Mouse (Mus musculus): ENCODE measurements around the gene Dab1. TPM values are rescaled to one million over a fixed set of nuclear protein-coding genes. Genes with fewer than 3 reads are reported as not detected.

The Dab1 gene
- polyA plus RNA-seq, 1 experiment from 2014 or later, result 106 TPM

DNA sequence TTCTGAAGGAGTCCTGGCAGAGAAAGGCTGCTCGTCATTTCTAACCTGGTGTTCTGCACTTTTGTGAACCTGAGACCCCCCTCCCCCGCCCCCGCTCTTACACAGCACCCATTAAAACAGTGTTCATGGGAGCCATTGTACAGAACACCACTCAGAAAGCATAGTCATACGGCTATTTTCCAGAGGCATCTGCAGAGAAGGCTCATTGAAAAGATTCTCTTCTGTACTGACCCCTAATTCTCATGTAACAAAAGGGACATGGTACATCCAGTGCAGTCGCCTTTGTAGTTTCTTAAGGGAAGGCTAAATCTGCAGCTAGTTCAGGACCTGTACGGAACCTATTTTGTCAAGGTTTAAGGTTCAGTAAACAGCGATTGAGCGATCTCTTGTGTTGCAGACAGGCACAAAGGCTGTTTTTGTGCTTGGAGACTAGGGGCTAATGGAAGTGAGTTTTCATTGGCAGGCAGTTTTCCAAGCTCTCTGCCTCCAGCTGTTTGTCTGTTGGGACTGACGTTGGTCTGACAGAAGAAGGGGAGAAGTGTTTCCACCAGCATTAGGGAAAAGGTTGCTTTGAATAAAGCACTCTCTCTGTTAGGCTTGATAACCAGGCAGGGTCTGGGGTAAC lies 780.1 kb downstream of the Dab1 start:
- Histone ChIP-seq H3K4me1 (ENCODE audit: control insufficient read depth, insufficient read depth, low read length) (peaks cover 18% of the 10 kb centered on the region), H3K27me3 (replicated peaks; ENCODE audit: control insufficient read depth, insufficient read depth, low read length) (no peaks in the 10 kb centered on the region), H3K4me2 (ENCODE audit: low read length) (peak overlapping the region; percentile 10; the same call in 1 of the 2 replicates), H3K4me3 (ENCODE audit: low read depth, low read length) (no peak overlapping the region), H3K9ac (ENCODE audit: low read length) (peak overlapping the region; percentile 29; the same call in 1 of the 2 replicates), H3K9me3 (replicated peaks; ENCODE audit: control insufficient read depth, low read length) (no peaks in the 10 kb centered on the region), H3K36me3 (ENCODE audit: control insufficient read depth, insufficient read depth, low read length) (no peaks in the 10 kb centered on the region), H3K27ac (ENCODE audit: low read depth, low read length) (peak overlapping the region; percentile 71; the same call in 1 of the 2 replicates)
- DNase-seq (ENCODE audit: low spot score) (peak; percentile 86), ATAC-seq (peak; percentile 69)
- WGBS, result 5% methylated on average over 9 of the region's 9 CpGs

DNA sequence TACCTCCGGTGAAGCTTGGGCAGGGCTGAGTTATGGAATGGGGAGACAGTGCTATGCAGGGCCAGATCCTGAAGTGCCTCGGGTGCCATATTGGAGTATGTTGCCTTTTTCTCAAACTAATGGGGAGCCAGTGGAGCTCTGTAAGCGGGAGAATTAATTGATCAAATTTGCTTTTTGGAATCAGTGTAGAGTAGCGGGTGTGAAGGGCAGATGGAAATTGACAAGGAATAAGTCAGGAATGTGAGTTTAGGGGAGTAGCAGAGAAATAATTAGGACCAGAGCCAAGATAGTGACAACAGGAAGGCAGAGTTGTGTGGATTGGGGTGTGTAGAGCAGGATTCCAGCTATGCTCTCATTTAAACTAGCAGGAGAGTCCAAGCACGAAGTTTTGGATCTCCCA lies 784.9 kb downstream of the Dab1 start:
- ATAC-seq, result peak; percentile 45; the same call in 1 of the 2 replicates

GRCm38 (mm10) chr4:104410922-104411321 lies 791.8 kb downstream of the Dab1 start:
- 0 out of 2 replicates have a peak, but pooled peaks cover 4% of the 10 kb centered on the region for H3K4me1 ChIP-seq (ENCODE audit: control insufficient read depth, insufficient read depth, low read length)
- 94% methylated on average over 6 of the region's 6 CpGs for WGBS
- no peak overlapping the region for H3K27ac ChIP-seq (ENCODE audit: low read depth, low read length)
- H3K4me3 ChIP-seq (ENCODE audit: low read depth, low read length), result no peak overlapping the region
- no peak for DNase-seq (ENCODE audit: low spot score)
- no peak overlapping the region for H3K4me2 ChIP-seq (ENCODE audit: low read length)
- no peak for ATAC-seq
- no peaks in the 10 kb centered on the region for H3K9me3 ChIP-seq (replicated peaks; ENCODE audit: control insufficient read depth, low read length)
- no peak overlapping the region for H3K9ac ChIP-seq (ENCODE audit: low read length)
- no peaks in the 10 kb centered on the region for H3K27me3 ChIP-seq (replicated peaks; ENCODE audit: control insufficient read depth, insufficient read depth, low read length)
- no peaks in the 10 kb centered on the region for H3K36me3 ChIP-seq (ENCODE audit: control insufficient read depth, insufficient read depth, low read length)

More for the DNA sequence above, 784.9 kb downstream of the Dab1 start:
- no peaks in the 10 kb centered on the region for H3K27me3 ChIP-seq (replicated peaks; ENCODE audit: control insufficient read depth, insufficient read depth, low read length)
- peak; percentile 60 for DNase-seq (ENCODE audit: low spot score)
- no peak overlapping the region for H3K4me2 ChIP-seq (ENCODE audit: low read length)
- no peak overlapping the region for H3K27ac ChIP-seq (ENCODE audit: low read depth, low read length)
- peaks cover 14% of the 10 kb centered on the region for H3K4me1 ChIP-seq (ENCODE audit: control insufficient read depth, insufficient read depth, low read length)
- H3K36me3 ChIP-seq (ENCODE audit: control insufficient read depth, insufficient read depth, low read length), result no peaks in the 10 kb centered on the region
- H3K4me3 ChIP-seq (ENCODE audit: low read depth, low read length), result no peak overlapping the region
- no peak overlapping the region for H3K9ac ChIP-seq (ENCODE audit: low read length)
- WGBS, result 73% methylated on average over 5 of the region's 5 CpGs
- H3K9me3 ChIP-seq (replicated peaks; ENCODE audit: control insufficient read depth, low read length), result no peaks in the 10 kb centered on the region

DNA sequence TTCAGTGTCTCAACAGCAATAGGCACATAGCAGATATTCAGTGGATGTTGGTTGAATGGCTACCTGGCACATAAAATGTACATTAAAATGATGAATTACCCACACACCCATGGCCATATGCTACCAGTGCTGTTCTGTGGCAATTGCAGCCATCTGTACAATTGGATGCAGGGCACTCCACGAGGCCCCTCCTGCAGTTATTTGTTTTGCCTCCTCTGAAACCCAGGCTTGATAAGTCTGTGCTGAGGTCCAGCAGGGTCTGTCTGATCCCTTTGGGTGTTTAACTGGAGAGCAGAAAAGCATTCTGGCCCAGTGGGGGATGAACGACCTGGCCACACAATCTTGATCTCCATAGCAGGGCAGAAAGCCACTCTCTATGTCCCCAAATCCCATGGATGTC lies 796.3 kb downstream of the Dab1 start:
- DNase-seq (ENCODE audit: low spot score), result no peak
- WGBS, result 17% methylated on average over 2 of the region's 2 CpGs
- H3K9me3 ChIP-seq (replicated peaks; ENCODE audit: control insufficient read depth, low read length), result no peaks in the 10 kb centered on the region

GRCm38 (mm10) chr4:104418354-104418753 lies 799.2 kb downstream of the Dab1 start:
- no peak overlapping the region for H3K9ac ChIP-seq (ENCODE audit: low read length)
- H3K9me3 ChIP-seq (replicated peaks; ENCODE audit: control insufficient read depth, low read length), result no peaks in the 10 kb centered on the region
- H3K4me1 ChIP-seq (ENCODE audit: control insufficient read depth, insufficient read depth, low read length), result no peaks in the 10 kb centered on the region
- no peak overlapping the region for H3K27ac ChIP-seq (ENCODE audit: low read depth, low read length)
- no peaks in the 10 kb centered on the region for H3K36me3 ChIP-seq (ENCODE audit: control insufficient read depth, insufficient read depth, low read length)
- WGBS, result 95% methylated on average over 2 of the region's 2 CpGs
- no peak overlapping the region for H3K4me3 ChIP-seq (ENCODE audit: low read depth, low read length)
- H3K4me2 ChIP-seq (ENCODE audit: low read length), result no peak overlapping the region
- DNase-seq (ENCODE audit: low spot score) (no peak), ATAC-seq (no peak)
- no peaks in the 10 kb centered on the region for H3K27me3 ChIP-seq (replicated peaks; ENCODE audit: control insufficient read depth, insufficient read depth, low read length)

More for the DNA sequence above, 796.3 kb downstream of the Dab1 start:
- Histone ChIP-seq H3K27me3 (replicated peaks; ENCODE audit: control insufficient read depth, insufficient read depth, low read length) (no peaks in the 10 kb centered on the region), H3K4me2 (ENCODE audit: low read length) (no peak overlapping the region), H3K4me1 (ENCODE audit: control insufficient read depth, insufficient read depth, low read length) (no peaks in the 10 kb centered on the region), H3K4me3 (ENCODE audit: low read depth, low read length) (no peak overlapping the region), H3K27ac (ENCODE audit: low read depth, low read length) (no peak overlapping the region), H3K36me3 (ENCODE audit: control insufficient read depth, insufficient read depth, low read length) (no peaks in the 10 kb centered on the region), H3K9ac (ENCODE audit: low read length) (no peak overlapping the region)
- no peak for ATAC-seq

- H3K27me3 ChIP-seq (replicated peaks; ENCODE audit: control insufficient read depth, insufficient read depth, low read length), result no peaks in the 10 kb centered on the region
- 95% methylated on average over 12 of the region's 12 CpGs for WGBS
- no peaks in the 10 kb centered on the region for H3K4me1 ChIP-seq (ENCODE audit: control insufficient read depth, insufficient read depth, low read length)
- no peak for DNase-seq (ENCODE audit: low spot score)
- ATAC-seq, result no peak
- no peaks in the 10 kb centered on the region for H3K9me3 ChIP-seq (replicated peaks; ENCODE audit: control insufficient read depth, low read length)
- H3K27ac ChIP-seq (ENCODE audit: low read depth, low read length), result no peak overlapping the region
- no peak overlapping the region for H3K4me3 ChIP-seq (ENCODE audit: low read depth, low read length)
- H3K36me3 ChIP-seq (ENCODE audit: control insufficient read depth, insufficient read depth, low read length), result no peaks in the 10 kb centered on the region
- no peak overlapping the region for H3K9ac ChIP-seq (ENCODE audit: low read length)
- H3K4me2 ChIP-seq (ENCODE audit: low read length), result no peak overlapping the region
These were observed 802.0 kb downstream of the Dab1 start for GRCm38 (mm10) chr4:104420983-104421680.

DNA sequence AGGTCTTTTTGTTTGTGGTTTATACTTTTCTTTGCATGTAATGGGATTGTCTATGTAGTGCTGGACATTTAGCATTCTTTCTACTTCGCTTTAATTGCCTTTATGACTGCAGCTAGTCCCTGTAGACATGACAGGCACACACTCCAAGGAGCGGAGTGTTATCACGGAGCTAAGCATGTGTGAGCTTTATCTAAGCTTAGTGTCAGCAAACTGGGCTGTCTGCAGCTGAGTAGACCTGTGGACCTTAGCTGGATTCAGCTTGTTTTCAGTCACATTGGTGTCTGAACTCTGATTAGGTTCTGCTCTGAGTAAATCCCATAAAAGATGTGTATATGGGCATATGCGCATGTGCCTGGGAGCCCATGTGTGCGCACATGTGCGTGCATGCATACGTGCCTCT lies 810.0 kb downstream of the Dab1 start:
- 92% methylated on average over 7 of the region's 7 CpGs for WGBS
- no peak overlapping the region for H3K27ac ChIP-seq (ENCODE audit: low read depth, low read length)
- 0 out of 2 replicates have a peak, but pooled peaks cover 3% of the 10 kb centered on the region for H3K36me3 ChIP-seq (ENCODE audit: control insufficient read depth, insufficient read depth, low read length)
- H3K9me3 ChIP-seq (replicated peaks; ENCODE audit: control insufficient read depth, low read length), result no peaks in the 10 kb centered on the region
- H3K9ac ChIP-seq (ENCODE audit: low read length), result no peak overlapping the region
- no peak for DNase-seq (ENCODE audit: low spot score)
- no peak overlapping the region for H3K4me3 ChIP-seq (ENCODE audit: low read depth, low read length)
- peaks cover 14% of the 10 kb centered on the region for H3K4me1 ChIP-seq (ENCODE audit: control insufficient read depth, insufficient read depth, low read length)
- no peak overlapping the region for H3K4me2 ChIP-seq (ENCODE audit: low read length)
- H3K27me3 ChIP-seq (replicated peaks; ENCODE audit: control insufficient read depth, insufficient read depth, low read length), result no peaks in the 10 kb centered on the region
- ATAC-seq, result no peak

DNA sequence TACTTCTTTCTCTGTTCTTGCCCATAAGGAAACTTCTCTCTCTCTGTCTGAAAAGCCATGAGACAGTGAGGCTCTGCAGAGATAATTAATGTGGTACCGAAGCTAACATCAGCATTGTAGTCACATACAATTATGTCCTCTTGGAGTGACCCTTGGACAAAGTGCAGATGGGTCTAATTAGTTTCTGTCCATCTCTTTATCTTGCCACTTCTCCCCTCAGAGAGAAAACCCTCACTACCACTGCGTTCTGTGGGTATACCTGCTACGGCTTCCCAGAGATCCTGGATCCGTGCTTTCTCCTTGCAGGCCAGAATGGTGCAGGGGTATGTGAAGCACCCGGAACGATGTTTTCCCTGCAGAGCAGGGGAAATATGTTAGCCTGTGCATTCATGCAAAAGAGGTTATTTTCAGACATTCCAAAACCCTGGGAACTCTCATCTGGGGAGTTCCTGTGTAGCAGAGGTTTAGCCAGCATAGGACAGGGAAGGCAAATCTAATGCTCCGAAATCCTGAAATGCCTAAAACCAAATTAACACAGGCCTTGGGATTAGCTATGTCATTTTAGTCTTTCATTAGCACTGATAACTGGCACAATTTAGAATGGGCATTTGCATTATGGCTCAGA lies 812.2 kb downstream of the Dab1 start:
- Histone ChIP-seq H3K4me1 (ENCODE audit: control insufficient read depth, insufficient read depth, low read length) (peaks cover 14% of the 10 kb centered on the region), H3K27ac (ENCODE audit: low read depth, low read length) (no peak overlapping the region)
- ATAC-seq, result no peak

More for the DNA sequence above, 812.2 kb downstream of the Dab1 start:
- no peak for DNase-seq (ENCODE audit: low spot score)
- 0 out of 2 replicates have a peak, but pooled peaks cover 3% of the 10 kb centered on the region for H3K36me3 ChIP-seq (ENCODE audit: control insufficient read depth, insufficient read depth, low read length)
- no peaks in the 10 kb centered on the region for H3K27me3 ChIP-seq (replicated peaks; ENCODE audit: control insufficient read depth, insufficient read depth, low read length)
- H3K4me3 ChIP-seq (ENCODE audit: low read depth, low read length), result no peak overlapping the region
- 0 out of 2 replicates have a peak overlapping the region, but pooled peaks have one; percentile 6 for H3K9ac ChIP-seq (ENCODE audit: low read length)
- H3K4me2 ChIP-seq (ENCODE audit: low read length), result no peak overlapping the region
- 56% methylated on average over 7 of the region's 7 CpGs for WGBS
- H3K9me3 ChIP-seq (replicated peaks; ENCODE audit: control insufficient read depth, low read length), result no peaks in the 10 kb centered on the region
